Mouse (Mus musculus): ENCODE data around the gene Sbk3.
A peak's percentile ranks its signal among the peaks of the same experiment; 100 is the strongest.
"Not testable (repeated sequence)": the region's sequence is repeated elsewhere in the genome, so short reads cannot be mapped to it uniquely, and the experiment has no call there.

Gene Sbk3

GRCm38 (mm10) chr7:4971068-4971467 lies at the start of gene Sbk3:
Sbk3 (minus strand) TSS chr7:4971168.
- no peak for DNase-seq (ENCODE audit: low read depth, low spot score)

DNA sequence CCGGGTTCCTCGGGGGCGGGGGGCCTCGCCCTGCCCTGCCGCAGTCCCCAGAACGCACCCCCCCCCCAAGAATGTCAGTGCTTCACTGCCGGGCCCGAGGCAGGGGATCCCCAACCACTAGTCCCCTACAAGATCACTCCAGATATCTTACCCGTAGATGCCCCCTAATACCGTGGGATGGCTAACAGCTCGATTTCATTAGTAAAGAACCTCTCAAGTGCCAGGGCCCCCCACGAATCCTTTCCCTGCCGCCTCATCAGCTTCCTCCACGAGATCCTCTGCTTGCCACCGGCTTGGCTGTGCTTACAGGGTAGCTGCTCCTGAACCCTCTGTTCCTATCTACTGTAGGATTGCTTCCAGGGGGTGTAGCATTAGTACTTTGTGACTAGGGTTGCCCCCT lies 49.7 kb upstream of the Sbk3 start:
- no peak for DNase-seq (ENCODE audit: low read depth, low spot score)

DNA sequence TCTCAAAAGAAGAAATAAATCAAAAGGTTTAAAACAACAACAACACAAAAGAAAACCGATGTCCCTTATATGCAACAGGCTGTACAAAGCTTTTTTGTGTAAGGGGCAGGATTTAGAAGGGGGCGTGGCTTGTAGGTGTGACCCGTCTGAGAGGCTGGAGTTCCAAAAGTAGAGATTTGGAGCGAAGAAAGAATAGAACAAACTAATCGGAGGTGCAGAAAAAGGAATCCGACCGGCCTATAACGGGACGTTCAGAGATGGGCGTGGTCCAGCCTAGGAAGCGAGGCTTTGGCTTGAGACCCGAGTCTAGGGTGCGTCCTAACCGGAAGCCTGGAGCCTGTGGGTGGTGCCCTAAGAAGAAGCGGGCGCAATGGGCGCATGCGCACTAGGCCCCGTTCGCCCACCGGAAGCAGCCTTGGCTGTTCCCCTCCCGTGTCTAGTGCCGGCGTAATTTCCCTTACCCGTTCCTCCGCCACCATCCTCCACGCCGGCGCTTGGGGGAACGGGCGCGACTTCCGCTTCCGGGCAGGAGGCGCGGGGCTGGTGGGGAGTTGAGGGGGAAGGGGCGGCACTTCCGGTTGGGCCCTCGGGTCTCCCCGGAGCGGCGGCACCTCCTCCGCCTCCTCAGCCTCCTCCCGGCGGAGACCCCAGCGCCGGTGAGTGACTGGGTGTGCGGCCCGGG lies 49.2 kb upstream of the Sbk3 start, which contains the start of the genes Zfp865 and Ccdc106:
Zfp865 (plus strand) TSS at position 377 of the 682 bp plus-strand sequence.
Ccdc106 (plus strand) TSS at position 554 of the 682 bp plus-strand sequence.
- peak; percentile 95 for DNase-seq (ENCODE audit: low read depth, low spot score)

- DNase-seq (ENCODE audit: low read depth, low spot score), result not testable (repeated sequence)
Observed at GRCm38 (mm10) chr7:5019576-5019975, 48.6 kb upstream of the Sbk3 start.

GRCm38 (mm10) chr7:5017931-5018330 lies 47.0 kb upstream of the Sbk3 start:
- no peak for DNase-seq (ENCODE audit: low read depth, low spot score)

- DNase-seq (ENCODE audit: low read depth, low spot score), result no peak
Observed at GRCm38 (mm10) chr7:5017352-5017751, 46.4 kb upstream of the Sbk3 start.

- DNase-seq (ENCODE audit: low read depth, low spot score), result no peak
Observed at GRCm38 (mm10) chr7:5016920-5017319, 46.0 kb upstream of the Sbk3 start.

- DNase-seq (ENCODE audit: low read depth, low spot score), result no peak
Observed at GRCm38 (mm10) chr7:5016057-5016456, 45.1 kb upstream of the Sbk3 start.

GRCm38 (mm10) chr7:5015118-5016001 lies 44.4 kb upstream of the Sbk3 start, which contains the start of gene Gm44973:
Gm44973 (plus strand) TSS chr7:5015496.
- peak; percentile 89 for DNase-seq (ENCODE audit: low read depth, low spot score)

DNA sequence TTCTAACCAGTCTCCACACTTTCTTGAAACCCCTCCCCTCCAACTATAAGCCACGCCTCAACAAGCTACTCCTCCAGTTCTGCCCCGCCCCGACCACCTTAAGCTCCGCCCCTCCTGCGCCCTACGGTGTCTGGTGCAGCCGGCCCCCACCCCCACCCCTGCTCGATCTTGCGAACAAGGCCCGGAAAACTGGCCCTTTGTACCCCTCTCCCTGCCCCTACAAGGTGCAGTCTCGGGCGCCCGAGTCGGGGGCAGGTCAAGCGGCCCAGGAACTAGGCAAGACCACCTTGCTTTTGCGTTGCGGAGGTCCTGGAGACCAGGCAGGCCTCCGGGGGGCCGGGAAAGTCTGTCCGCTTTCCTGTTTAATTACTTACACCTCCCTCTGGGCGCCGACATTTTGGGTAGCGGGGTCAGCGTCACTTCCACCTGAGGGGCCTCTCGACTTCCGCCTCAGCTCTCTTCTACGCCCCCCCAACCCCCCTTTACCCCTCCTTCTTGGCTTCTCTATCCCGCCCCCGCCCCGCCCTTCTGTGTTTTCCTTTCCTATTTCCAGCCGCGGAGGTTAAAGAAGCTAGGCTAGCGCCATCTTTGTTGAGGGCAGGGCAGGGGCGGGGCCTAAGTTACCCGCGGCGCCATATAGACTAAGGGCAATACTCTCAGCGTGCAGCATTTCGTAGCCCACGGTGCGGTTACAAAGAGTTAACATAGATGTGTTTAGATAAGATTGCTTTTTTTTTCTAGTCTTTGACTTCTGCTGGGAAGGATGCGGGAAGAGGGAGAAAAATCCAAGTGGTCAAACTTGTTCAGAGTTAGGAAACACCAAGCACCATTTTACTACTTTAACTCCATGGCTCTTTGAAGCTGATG lies 43.5 kb upstream of the Sbk3 start, which contains the start of the genes Zfp524 and Fiz1:
Zfp524 (plus strand) TSS at position 165 of the 867 bp plus-strand sequence.
Fiz1 (minus strand) TSS at position 447 of the 867 bp plus-strand sequence.
- DNase-seq (ENCODE audit: low read depth, low spot score), result peak; percentile 96

DNA sequence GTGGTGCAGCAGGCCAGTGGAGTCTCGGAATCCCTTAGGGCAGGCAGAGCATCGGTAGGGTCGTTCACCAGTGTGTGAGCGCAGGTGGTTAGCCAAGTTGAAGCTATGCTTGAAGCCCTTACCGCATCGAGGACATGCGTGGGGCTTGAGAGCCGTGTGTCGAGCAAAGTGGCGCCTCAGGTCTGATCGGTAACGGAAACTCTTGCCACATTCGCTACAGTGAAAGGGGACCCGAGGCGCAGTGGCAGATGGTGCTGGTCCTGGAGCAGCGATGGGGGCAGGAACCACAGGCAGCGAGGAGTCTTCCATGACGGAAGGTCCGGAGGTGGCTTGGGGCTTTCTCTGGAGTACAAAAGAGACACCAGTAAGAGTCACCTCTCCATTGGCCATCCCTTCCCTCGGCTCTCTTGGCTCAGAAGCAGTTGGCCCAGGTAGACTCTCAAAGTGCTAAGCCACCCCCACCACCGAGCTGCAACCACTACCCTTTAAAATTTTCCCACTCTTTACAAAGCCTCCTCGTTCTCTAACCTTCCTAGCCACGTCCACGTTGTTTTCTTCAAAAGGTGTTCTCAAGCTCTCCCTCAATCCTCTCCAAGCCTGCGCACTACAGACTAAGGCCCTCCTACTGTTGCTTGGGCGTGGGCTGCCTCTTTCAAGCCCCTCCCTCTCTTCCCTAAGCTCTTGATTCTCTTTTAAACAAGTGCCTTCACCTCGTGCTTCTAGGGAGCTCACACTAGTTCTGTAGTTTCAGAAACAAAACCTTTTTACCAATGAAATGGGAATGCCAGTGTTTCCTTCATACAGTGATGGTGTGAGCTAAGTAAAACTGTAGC lies 41.9 kb upstream of the Sbk3 start:
- DNase-seq (ENCODE audit: low read depth, low spot score), result no peak

DNA sequence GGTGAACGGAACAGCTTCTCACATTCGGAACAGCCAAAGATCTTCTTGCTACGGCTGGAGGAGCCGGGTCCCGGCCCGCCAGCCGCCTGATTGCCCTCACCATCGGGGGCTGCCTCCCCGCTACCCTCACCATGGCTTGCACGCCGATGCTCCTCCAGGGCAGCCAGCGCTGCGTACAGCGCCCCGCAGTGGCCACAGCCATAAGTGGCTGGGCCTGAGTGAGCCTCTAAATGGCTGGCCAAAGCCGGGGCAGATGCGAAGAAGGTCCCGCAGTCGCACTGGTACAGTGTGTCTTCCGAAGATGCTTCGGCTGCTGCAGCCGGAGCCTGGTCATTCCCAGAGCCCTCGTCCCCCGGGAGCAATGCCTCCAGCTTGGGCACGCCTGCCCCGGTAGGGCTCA lies 37.3 kb upstream of the Sbk3 start:
- no peak for DNase-seq (ENCODE audit: low read depth, low spot score)

GRCm38 (mm10) chr7:5002876-5003275 lies 31.9 kb upstream of the Sbk3 start:
- not testable (repeated sequence) for DNase-seq (ENCODE audit: low read depth, low spot score)

DNA sequence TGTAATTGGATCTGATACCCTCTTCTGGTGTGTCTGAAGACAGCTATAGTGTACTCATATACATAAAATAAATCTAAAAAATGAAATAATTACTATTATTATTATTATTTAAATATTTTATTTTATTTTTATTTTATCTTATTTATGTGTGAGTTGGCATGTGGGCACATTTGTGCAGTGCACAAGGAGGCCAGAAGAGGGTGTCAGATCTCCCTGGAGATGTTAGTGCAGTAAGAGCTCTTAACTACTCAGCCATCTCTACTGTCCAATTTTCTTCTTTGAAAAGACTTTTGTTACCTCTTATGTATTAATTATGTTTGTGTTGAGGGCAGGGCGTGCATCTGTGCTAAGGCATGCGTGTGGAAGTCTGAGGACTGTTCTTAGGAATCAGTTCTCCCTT lies 28.9 kb upstream of the Sbk3 start:
- no peak for DNase-seq (ENCODE audit: low read depth, low spot score)

DNA sequence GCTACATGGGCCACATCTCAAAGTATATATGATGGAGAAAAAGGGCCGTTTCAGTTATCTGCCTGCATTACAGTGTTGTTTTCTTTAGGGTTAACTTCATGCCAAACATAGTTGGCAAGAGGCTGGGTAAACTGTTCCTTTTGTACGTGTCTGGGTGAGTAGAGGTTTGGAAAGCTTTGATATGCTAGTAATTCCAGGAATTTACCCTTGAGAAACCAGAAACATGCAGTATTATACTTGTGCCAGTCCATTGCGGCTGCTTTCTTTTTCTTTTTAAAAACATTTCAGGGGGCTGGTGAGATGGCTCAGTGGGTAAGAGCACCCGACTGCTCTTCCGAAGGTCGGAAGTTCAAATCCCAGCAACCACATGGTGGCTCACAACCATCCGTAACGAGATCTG lies 26.0 kb upstream of the Sbk3 start:
- DNase-seq (ENCODE audit: low read depth, low spot score), result no peak

- DNase-seq (ENCODE audit: low read depth, low spot score), result no peak
Observed at GRCm38 (mm10) chr7:4996003-4996895, 25.3 kb upstream of the Sbk3 start, which contains the start of gene Zfp579. Zfp579 (minus strand) TSS chr7:4996158.

DNA sequence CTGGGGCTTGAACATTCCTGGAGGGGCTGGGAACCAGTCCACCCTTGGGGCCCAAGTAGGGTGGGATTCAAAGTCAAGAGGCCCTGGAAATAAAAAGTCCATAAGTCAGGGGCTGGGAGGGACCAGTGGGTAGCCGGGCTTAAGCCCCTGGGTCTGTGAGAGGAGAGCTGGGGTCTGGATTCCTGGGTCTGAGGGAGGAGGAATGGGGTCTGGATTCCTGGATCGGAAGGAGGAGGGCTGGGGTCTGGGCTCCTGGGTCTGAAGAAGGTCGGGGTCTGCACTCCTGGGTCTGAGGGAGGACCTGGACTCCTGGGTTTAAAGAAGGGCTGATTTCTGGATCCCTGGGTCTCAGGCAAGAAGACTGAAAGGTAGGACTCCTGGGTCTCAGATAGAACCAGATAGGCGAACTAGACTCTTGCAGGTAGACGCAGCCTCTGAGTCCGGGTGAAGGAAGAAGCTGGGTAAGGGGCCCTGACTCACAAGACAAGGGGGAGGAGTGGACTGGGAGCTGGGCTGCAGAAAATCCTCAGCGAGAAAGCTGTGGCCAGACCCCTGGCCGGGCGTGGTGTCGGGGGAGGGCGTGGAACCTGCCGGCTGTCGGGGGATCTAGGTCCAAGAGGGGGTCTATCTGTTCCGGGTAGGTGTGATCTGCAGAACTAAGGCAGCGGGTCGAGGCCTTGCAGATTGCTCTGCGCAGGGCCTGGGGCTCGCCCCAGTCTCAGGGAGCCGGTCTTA lies 24.5 kb upstream of the Sbk3 start:
- DNase-seq (ENCODE audit: low read depth, low spot score), result no peak

GRCm38 (mm10) chr7:4993999-4994788 lies 23.2 kb upstream of the Sbk3 start:
- DNase-seq (ENCODE audit: low read depth, low spot score), result no peak

Measured in c-Kit-negative CD71-positive TER-119-positive erythroid progenitor cells, embryonic 14.5 days (primary cell).